Mouse (Mus musculus): ENCODE results near the gene Psme1.

The Psme1 gene

GRCm38 (mm10) chr14:55598521-55599390, 20.8 kb downstream of the Psme1 start:
- DNase-seq (ENCODE audit: low read depth, low spot score), result no peak

GRCm38 (mm10) chr14:55603271-55603632, 25.3 kb downstream of the Psme1 start, which contains the start of gene Irf9:
Irf9 (plus strand) TSS chr14:55603571.
- DNase-seq (ENCODE audit: low read depth, low spot score), result no peak

- peak; percentile 92 for DNase-seq (ENCODE audit: low read depth, low spot score)
Measured at GRCm38 (mm10) chr14:55603633-55604576, 26.0 kb downstream of the Psme1 start.

- DNase-seq (ENCODE audit: low read depth, low spot score), result no peak
Measured at GRCm38 (mm10) chr14:55604823-55605222, 26.9 kb downstream of the Psme1 start.

DNA sequence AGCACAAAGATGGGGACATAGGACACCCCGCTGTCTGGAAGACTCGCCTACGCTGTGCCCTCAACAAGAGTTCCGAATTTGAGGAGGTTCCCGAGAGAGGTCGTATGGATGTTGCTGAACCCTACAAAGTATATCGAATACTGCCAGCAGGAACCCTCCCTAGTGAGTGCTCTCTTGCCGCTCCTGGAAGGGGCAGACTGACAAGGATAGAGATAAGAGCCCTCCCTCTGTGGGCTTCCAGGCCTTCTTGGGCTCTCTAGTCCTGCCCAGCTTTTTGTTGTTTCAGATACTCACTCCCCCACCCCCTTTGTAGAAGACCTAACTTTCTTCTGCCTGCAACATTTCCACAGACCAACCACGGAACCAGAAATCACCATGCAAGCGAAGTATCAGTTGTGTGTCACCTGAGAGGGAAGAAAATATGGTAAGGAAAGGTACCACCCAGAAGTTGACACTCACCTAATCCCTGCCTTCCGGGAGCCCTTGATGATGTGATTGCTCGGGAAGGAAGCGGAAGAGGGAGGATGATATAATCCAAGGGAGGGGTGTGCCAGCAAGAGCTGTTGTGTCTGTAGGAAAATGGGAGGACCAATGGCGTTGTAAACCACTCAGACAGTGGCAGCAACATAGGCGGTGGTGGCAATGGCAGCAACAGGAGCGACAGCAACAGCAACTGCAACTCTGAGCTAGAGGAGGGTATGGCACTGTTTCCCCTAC, 28.0 kb downstream of the Psme1 start:
- no peak for DNase-seq (ENCODE audit: low read depth, low spot score)

DNA sequence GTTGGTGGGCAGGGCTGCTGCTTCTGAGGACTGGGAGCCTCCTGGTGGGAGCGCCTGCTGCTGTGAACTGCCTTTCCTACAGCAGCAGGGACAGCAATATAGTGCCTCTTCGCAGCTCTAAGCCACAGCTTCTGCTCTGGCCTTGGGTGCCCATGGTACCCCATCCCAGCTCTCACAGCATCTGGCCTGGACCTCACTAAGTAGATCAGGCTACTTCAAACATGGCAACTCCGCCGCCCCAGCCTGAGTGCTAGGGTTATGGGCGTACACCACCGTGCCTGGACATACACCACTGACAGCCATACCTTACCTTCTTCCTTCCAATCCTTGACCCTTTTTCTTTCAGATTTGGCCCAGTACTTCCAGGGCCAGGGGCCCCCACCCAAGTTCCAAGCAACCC, 30.4 kb downstream of the Psme1 start:
- DNase-seq (ENCODE audit: low read depth, low spot score), result no peak

- no peak for DNase-seq (ENCODE audit: low read depth, low spot score)
Measured at GRCm38 (mm10) chr14:55613346-55613745, 35.4 kb downstream of the Psme1 start.

DNA sequence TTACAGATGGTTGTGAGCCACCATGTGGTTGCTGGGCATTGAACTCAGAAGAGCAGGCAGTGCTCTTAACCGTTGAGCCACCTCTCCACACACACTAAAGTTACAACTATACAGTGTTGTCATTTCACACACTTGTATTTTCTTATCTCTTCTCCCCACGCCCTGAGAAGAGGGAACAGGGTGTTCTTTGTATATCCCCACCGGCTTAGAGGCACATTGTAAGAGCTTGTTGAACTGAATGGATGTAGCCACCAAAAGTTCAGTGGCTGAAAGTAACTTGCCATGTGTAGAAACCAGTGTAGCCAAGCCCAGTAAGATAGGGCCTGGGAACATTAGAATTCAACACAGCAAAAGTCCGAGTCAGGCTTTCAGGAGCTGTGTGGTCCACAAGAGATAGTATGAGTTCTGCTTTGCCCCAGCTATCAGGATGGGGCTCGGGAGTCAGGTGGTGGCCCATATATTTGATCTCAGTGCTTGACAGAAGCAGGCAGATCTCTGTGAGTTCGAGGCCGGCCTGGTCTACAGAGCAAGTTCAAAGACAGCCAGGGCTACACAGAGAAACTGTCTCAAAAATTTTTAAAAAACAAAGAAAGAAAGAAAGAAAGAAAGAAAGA, 36.7 kb downstream of the Psme1 start:
- DNase-seq (ENCODE audit: low read depth, low spot score), result no peak

GRCm38 (mm10) chr14:55615876-55616275, 38.0 kb downstream of the Psme1 start:
- DNase-seq (ENCODE audit: low read depth, low spot score), result no peak

DNA sequence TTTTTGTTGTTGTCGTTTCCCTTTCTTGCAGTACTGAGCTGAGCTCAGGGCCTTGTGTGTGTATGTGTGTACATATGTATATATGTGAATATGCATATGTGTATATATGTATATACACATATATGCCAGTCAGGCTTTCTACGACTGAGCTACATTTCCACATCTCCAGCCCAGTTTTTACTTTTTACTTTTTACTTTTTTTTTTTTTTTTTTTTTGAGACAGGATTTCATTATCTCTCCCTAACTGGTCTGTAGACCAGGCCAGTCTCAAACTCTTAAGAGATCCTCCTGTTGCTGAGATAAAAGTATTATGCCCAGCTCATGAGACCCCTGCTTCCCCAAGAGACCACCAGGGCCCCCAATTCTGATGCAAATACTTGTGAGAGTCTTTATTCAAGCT, 38.9 kb downstream of the Psme1 start:
- no peak for DNase-seq (ENCODE audit: low read depth, low spot score)

GRCm38 (mm10) chr14:55617822-55618221, 39.9 kb downstream of the Psme1 start, which contains the start of gene Rec8:
Rec8 (plus strand) TSS chr14:55618037.
- DNase-seq (ENCODE audit: low read depth, low spot score), result peak; percentile 80

- DNase-seq (ENCODE audit: low read depth, low spot score), result no peak
Measured at GRCm38 (mm10) chr14:55618486-55619195, 40.7 kb downstream of the Psme1 start.

GRCm38 (mm10) chr14:55628077-55628827, 50.3 kb downstream of the Psme1 start:
- no peak for DNase-seq (ENCODE audit: low read depth, low spot score)

DNA sequence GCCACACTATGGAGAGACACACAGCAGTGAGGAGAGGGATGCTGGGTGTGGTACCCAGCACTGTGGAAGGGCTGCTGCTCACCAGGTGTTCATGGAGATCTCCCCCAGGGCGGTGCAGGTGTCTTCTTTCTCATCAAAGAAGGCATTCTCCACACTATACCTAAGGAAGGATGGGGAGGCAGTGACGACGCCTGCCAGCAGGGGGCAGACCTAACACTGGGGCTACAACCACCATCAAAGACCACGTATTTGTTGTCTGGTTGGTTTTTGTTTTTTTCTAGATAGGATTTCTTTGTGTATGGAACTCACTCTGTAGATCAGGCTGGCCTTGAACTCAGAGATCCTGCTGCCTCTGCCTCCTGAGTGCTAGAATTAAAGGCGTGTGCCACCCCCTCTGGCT, 51.4 kb downstream of the Psme1 start:
- DNase-seq (ENCODE audit: low read depth, low spot score), result no peak
